Mouse (Mus musculus) ES-Bruce4 (cell line): ENCODE measurements around the gene Pxylp1. TPM values are rescaled to one million over a fixed set of nuclear protein-coding genes. Genes with fewer than 3 reads are reported as not detected.

ENCODE experiments used
- H3K27ac ChIP-seq: 2 replicates; pipeline ENCODE4 v1.5.1; 2012; ENCODE audit warnings: low read length, inconsistent platforms; ENCODE audit not compliant: insufficient read depth
- H3K27me3 ChIP-seq: 2 replicates; pipeline ENCODE4 v1.6.1; 2012; ENCODE audit warnings: mild to moderate bottlenecking, low read length, inconsistent platforms; ENCODE audit not compliant: control insufficient read depth, poor library complexity, insufficient read depth, severe bottlenecking
- H3K36me3 ChIP-seq: 2 replicates; pipeline ENCODE4 v1.6.1; 2012; ENCODE audit warnings: inconsistent platforms, mild to moderate bottlenecking, low read length, moderate library complexity; ENCODE audit not compliant: control insufficient read depth, poor library complexity, insufficient read depth, severe bottlenecking
- H3K4me1 ChIP-seq: one replicate; pipeline ENCODE4 v1.8.1; 2011; ENCODE audit warnings: low read length; ENCODE audit not compliant: control insufficient read depth, insufficient read depth
- H3K4me3 ChIP-seq: 2 replicates; pipeline ENCODE4 v1.5.1; 2011; ENCODE audit warnings: low read depth, mild to moderate bottlenecking, low read length
- H3K9ac ChIP-seq: 2 replicates; pipeline ENCODE4 v1.6.1; 2012; ENCODE audit warnings: low read depth, mild to moderate bottlenecking, inconsistent platforms; ENCODE audit not compliant: poor library complexity, severe bottlenecking
- H3K9me3 ChIP-seq: replicated peaks from 2 replicates; pipeline ENCODE4 v1.6.1; 2012; ENCODE audit warnings: mild to moderate bottlenecking, low read length, inconsistent platforms; ENCODE audit not compliant: control insufficient read depth, poor library complexity, insufficient read depth, severe bottlenecking
- CTCF ChIP-seq: IDR thresholded peaks from one replicate; pipeline ENCODE4 v1.8.1; 2011; ENCODE audit warnings: low read depth, low read length
- EP300 ChIP-seq: IDR thresholded peaks from 2 replicates; pipeline ENCODE4 v1.6.1; 2011; ENCODE audit warnings: low read depth, low read length; ENCODE audit not compliant: insufficient read depth
- POLR2A ChIP-seq: IDR thresholded peaks from one replicate; pipeline ENCODE4 v1.8.1; 2011; ENCODE audit warnings: low read length; ENCODE audit not compliant: insufficient read depth
- polyA plus RNA-seq: library from polyadenylated mRNA; stranded (reverse); fragments of >200 nt; gene quantifications from 2 replicates; pipeline ENCODE4 v1.2.4, GENCODE M21; 2011; ENCODE audit warnings: low read depth; ENCODE audit not compliant: missing spikeins, insufficient read depth, insufficient read length

Pxylp1 gene
- polyA plus RNA-seq, 1 experiment: 7.1 TPM

- H3K36me3 ChIP-seq: no peaks in the 10 kb centered on the region
- no peak overlapping the region for H3K4me3 ChIP-seq
- H3K27ac ChIP-seq: no peak overlapping the region
- H3K9me3 ChIP-seq: no peaks in the 10 kb centered on the region
- no peak for TF ChIP-seq CTCF
- TF ChIP-seq EP300: no peak
- no peak for TF ChIP-seq POLR2A
- H3K4me1 ChIP-seq: no peaks in the 10 kb centered on the region
- no peak overlapping the region for H3K9ac ChIP-seq
- H3K27me3 ChIP-seq: no peaks in the 10 kb centered on the region
Measured at GRCm38 (mm10) chr9:96868546-96868945, 23.9 kb downstream of the Pxylp1 start.

GRCm38 (mm10) chr9:96867165-96867564 lies 25.3 kb downstream of the Pxylp1 start:
- Histone ChIP-seq H3K36me3 (no peaks in the 10 kb centered on the region), H3K9me3 (no peaks in the 10 kb centered on the region), H3K27me3 (no peaks in the 10 kb centered on the region), H3K27ac (no peak overlapping the region), H3K4me3 (no peak overlapping the region), H3K9ac (no peak overlapping the region), H3K4me1 (no peaks in the 10 kb centered on the region)
- TF ChIP-seq EP300: no peak
- no peak for TF ChIP-seq POLR2A
- TF ChIP-seq CTCF: no peak

DNA sequence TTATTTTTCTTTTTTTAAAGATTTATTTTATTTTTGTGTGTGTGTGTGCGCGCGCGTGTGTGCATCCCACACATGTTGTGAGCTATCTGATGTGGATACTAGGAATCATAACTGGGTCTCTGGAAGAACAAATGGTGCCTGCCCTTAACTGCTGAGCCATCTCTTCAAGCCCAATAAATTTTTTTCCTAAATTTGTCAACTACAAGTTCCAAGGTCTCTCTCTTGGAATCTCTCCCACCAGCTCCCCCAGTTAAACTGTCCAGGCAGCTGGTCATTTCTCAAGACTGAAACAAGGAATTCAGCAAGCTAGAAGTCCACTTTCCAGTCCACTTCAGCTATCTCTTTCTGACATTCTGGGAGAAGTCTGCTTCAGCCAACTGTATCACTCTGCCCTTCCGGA lies 26.3 kb downstream of the Pxylp1 start:
- H3K9ac ChIP-seq: no peak overlapping the region

DNA sequence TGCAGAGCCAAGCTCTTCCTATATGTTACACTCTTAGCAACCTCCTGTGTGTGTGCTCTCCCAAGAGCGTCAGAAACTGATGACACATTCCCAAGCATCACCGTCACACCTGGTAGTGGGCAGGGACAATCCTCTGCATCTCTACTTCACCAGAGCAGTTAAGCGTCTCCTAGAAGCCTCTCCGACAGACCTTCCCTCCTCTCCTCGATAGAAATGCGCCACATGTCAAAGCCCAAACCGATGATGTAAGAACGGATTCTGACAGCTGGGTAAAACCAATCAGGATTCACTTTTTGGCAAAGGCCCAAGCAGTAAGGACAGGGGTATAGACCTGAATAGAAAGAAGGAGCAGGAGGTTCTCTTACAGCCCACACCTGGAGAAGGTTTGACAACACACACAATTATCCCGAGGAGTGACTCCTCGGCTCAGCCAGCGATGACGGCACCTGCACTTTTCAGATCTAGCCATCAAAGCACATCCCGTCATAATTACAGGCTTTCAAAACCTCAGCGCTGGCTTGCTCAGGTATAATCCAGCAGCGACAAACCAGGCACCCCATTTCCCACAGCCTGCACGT lies 26.9 kb downstream of the Pxylp1 start:
- no peaks in the 10 kb centered on the region for H3K4me1 ChIP-seq
- H3K9ac ChIP-seq: no peak overlapping the region
- no peaks in the 10 kb centered on the region for H3K9me3 ChIP-seq
- H3K4me3 ChIP-seq: no peak overlapping the region
- TF ChIP-seq EP300 (no peak), CTCF (no peak), POLR2A (no peak)
- H3K36me3 ChIP-seq: no peaks in the 10 kb centered on the region
- H3K27ac ChIP-seq: no peak overlapping the region
- no peaks in the 10 kb centered on the region for H3K27me3 ChIP-seq

More for the DNA sequence above, 26.3 kb downstream of the Pxylp1 start:
- Histone ChIP-seq H3K4me3 (no peak overlapping the region), H3K4me1 (no peaks in the 10 kb centered on the region), H3K27ac (no peak overlapping the region), H3K36me3 (no peaks in the 10 kb centered on the region), H3K27me3 (no peaks in the 10 kb centered on the region), H3K9me3 (no peaks in the 10 kb centered on the region)
- TF ChIP-seq CTCF: no peak
- TF ChIP-seq POLR2A: no peak
- TF ChIP-seq EP300: no peak

- no peaks in the 10 kb centered on the region for H3K36me3 ChIP-seq
- H3K9ac ChIP-seq: no peak overlapping the region
- H3K27ac ChIP-seq: no peak overlapping the region
- H3K9me3 ChIP-seq: no peaks in the 10 kb centered on the region
- H3K27me3 ChIP-seq: no peaks in the 10 kb centered on the region
- no peaks in the 10 kb centered on the region for H3K4me1 ChIP-seq
- H3K4me3 ChIP-seq: no peak overlapping the region
- TF ChIP-seq POLR2A (no peak), EP300 (no peak), CTCF (no peak)
Measured at GRCm38 (mm10) chr9:96863539-96863938, 28.9 kb downstream of the Pxylp1 start.

- Histone ChIP-seq H3K4me3 (no peak overlapping the region), H3K27ac (no peak overlapping the region)
- TF ChIP-seq EP300 (no peak), CTCF (no peak), POLR2A (no peak)
Measured at GRCm38 (mm10) chr9:96862836-96863235, 29.6 kb downstream of the Pxylp1 start.

More at GRCm38 (mm10) chr9:96862836-96863235, 29.6 kb downstream of the Pxylp1 start:
- H3K9me3 ChIP-seq: no peaks in the 10 kb centered on the region
- no peaks in the 10 kb centered on the region for H3K27me3 ChIP-seq
- H3K36me3 ChIP-seq: no peaks in the 10 kb centered on the region
- H3K9ac ChIP-seq: no peak overlapping the region
- no peaks in the 10 kb centered on the region for H3K4me1 ChIP-seq
